Mouse (Mus musculus): ENCODE data around the gene 4932438A13Rik.

DNA sequence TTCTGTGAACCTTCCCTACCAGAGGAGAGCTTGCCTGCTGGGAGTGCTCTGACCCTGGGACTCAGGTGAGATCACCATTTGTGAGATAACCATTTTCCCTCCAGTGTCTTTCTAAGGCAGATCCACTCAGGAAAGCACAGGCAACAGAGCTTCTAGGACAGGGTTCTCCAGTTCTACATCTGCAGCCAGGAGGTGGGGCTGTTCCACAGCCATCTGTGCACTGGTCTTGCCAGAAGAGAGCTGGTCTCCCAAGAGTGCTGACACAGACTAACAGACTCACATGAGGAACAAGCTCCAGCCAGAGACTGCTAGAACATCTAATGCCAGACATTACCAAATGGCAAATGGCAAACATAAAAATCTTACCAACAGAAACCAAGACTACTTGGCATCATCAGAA lies 210.3 kb downstream of the 4932438A13Rik start:
- no peak for TF ChIP-seq POLR2A (IDR thresholded peaks at IDR 0.05; ENCODE audit: borderline replicate concordance, extremely low read depth, low read depth, low read length)
- TF ChIP-seq CTCF (IDR thresholded peaks at IDR 0.05; ENCODE audit: insufficient read depth, low read length), result peak; percentile 54; the same call in 1 of the 2 replicates
